Mouse (Mus musculus): ENCODE data around the gene Brd3.

GRCm38 (mm10) chr2:27504113-27504885 is 3.2 kb downstream of the Brd3 start:
- no peak for TF ChIP-seq CHD2 (IDR thresholded peaks at IDR 0.05; ENCODE audit: low read depth, low read length)
- no peak for TF ChIP-seq ZC3H11A (IDR thresholded peaks at IDR 0.05; ENCODE audit: borderline replicate concordance, low read depth, low read length)
- no peak for TF ChIP-seq HCFC1 (IDR thresholded peaks at IDR 0.05; ENCODE audit: borderline replicate concordance, insufficient read depth, low read length)
